Mouse (Mus musculus) kidney, embryonic 15.5 days (tissue): ENCODE data around the gene Rps9. TPM values are rescaled to one million over a fixed set of nuclear protein-coding genes. Genes with fewer than 3 reads are reported as not detected.
"Not testable (repeated sequence)": the region's sequence is repeated elsewhere in the genome, so short reads cannot be mapped to it uniquely, and the experiment has no call there.

ENCODE experiments used
- ATAC-seq: fragments of 200-750 bp; cut with Nextera tagmentation; replicated peaks from 2 replicates; pipeline ENCODE4 v1.8.0; 2017; ENCODE audit warnings: moderate TSS enrichment; ENCODE audit not compliant: low FRiP score
- H3K27ac ChIP-seq: fragments of 300-500 bp; sonication (generic); 2 replicates; pipeline ENCODE4 v1.5.1; 2015; ENCODE audit warnings: mild to moderate bottlenecking, inconsistent platforms
- H3K27me3 ChIP-seq: fragments of 300-500 bp; sonication (generic); 2 replicates; pipeline ENCODE4 v1.6.1; 2015; ENCODE audit warnings: inconsistent platforms
- H3K36me3 ChIP-seq: fragments of 300-500 bp; sonication (generic); 2 replicates; pipeline ENCODE4 v1.6.1; 2015; ENCODE audit warnings: inconsistent platforms
- H3K4me1 ChIP-seq: fragments of 300-500 bp; sonication (generic); 2 replicates; pipeline ENCODE4 v1.6.1; 2015; ENCODE audit warnings: inconsistent platforms
- H3K4me2 ChIP-seq: fragments of 300-500 bp; sonication (generic); 2 replicates; pipeline ENCODE4 v1.6.1; 2015; ENCODE audit warnings: moderate library complexity, mild to moderate bottlenecking, inconsistent platforms
- H3K4me3 ChIP-seq: fragments of 300-500 bp; sonication (generic); replicated peaks from 2 replicates; pipeline ENCODE4 v1.5.1; 2015; ENCODE audit warnings: mild to moderate bottlenecking, inconsistent platforms
- H3K9ac ChIP-seq: fragments of 300-500 bp; sonication (generic); 2 replicates; pipeline ENCODE4 v1.6.1; 2015; ENCODE audit warnings: mild to moderate bottlenecking, inconsistent platforms
- H3K9me3 ChIP-seq: fragments of 300-500 bp; sonication (generic); replicated peaks from 2 replicates; pipeline ENCODE4 v1.6.1; 2016; ENCODE audit warnings: inconsistent platforms
- WGBS: fragments of 180-500 bp; shearing (Covaris S2); methylation state at CpG from one replicate; pipeline ENCODE4 v1.1.7; 2015; ENCODE audit warnings: mixed read lengths; 5-methylcytosine and 5-hydroxymethylcytosine counted together
- microRNA-seq: library from miRNA; unstranded; fragments of <30 nt; microRNA quantifications from one replicate; pipeline ENCODE4, GENCODE M21; 2016
- polyA plus RNA-seq: library from polyadenylated mRNA; unstranded; fragments of >200 nt; fragmentation: Nextera tagmentation; extraction: Ambion mirVana; gene quantifications from 2 replicates; pipeline ENCODE4 v1.2.1, GENCODE M21; 2015

Gene Rps9
- polyA plus RNA-seq, 1 experiment from 2014 or later: 1,518 TPM

- WGBS: no CpG with 5 or more reads among the region's 1 CpGs
- H3K36me3 ChIP-seq, H3K27ac ChIP-seq, H3K27me3 ChIP-seq, H3K4me3 ChIP-seq, H3K9me3 ChIP-seq, H3K9ac ChIP-seq, H3K4me2 ChIP-seq, ATAC-seq, H3K4me1 ChIP-seq: not testable (repeated sequence)
Observed at GRCm38 (mm10) chr7:3732675-3733074, 28.9 kb downstream of the Rps9 start.

Small RNA genes lying within 50 kb of the gene (microRNA-seq; reads per million reads assigned to microRNA genes)
- gene Mir3572: 1.9 reads per million, percentile 9 among the genes with 10 or more reads in this experiment

Other genes starting within 250 kb of the Rps9 start
- gene Tarm1, start 201.4 kb upstream of the Rps9 start, polyA plus RNA-seq: 0.12 and 0.17 TPM in 2 replicates
- gene Oscar, start 87.8 kb upstream of the Rps9 start, polyA plus RNA-seq: 0.59 TPM in 1 of 2 replicates, not detected in the other
- gene Ndufa3, start 86.6 kb upstream of the Rps9 start, polyA plus RNA-seq: 500 and 505 TPM in 2 replicates
- gene Tfpt, start 74.1 kb upstream of the Rps9 start, polyA plus RNA-seq: 22.6 and 23.9 TPM in 2 replicates
- gene Prpf31, start 74.0 kb upstream of the Rps9 start, polyA plus RNA-seq: 110 and 116 TPM in 2 replicates
- 60.6 and 66.5 TPM in 2 replicates for gene Cnot3, start 58.7 kb upstream of the Rps9 start, polyA plus RNA-seq
- 18.1 and 18.7 TPM in 2 replicates for gene Leng1, start 38.2 kb upstream of the Rps9 start, polyA plus RNA-seq
- gene Tmc4, start 26.4 kb upstream of the Rps9 start, polyA plus RNA-seq: 20.4 and 23.9 TPM in 2 replicates
- gene Tsen34, start 11.1 kb upstream of the Rps9 start, polyA plus RNA-seq: 274 and 286 TPM in 2 replicates
- gene Mboat7, start 10.5 kb upstream of the Rps9 start, polyA plus RNA-seq: 56.9 and 59.6 TPM in 2 replicates
- 0.68 and 1.1 TPM in 2 replicates for gene Pirb, start 16.4 kb downstream of the Rps9 start, polyA plus RNA-seq
- not detected in 2 replicates for gene Gm15448, start 121.7 kb downstream of the Rps9 start, polyA plus RNA-seq
- gene Pira2, start 141.1 kb downstream of the Rps9 start, polyA plus RNA-seq: 0.13 and 0.38 TPM in 2 replicates
- 0.36 TPM in 1 of 2 replicates, not detected in the other for gene Gm14548, start 194.1 kb downstream of the Rps9 start, polyA plus RNA-seq
- gene Lilra6, start 211.5 kb downstream of the Rps9 start, polyA plus RNA-seq: 0.08 and 0.25 TPM in 2 replicates